Mouse (Mus musculus) v-Abl transformed pro-B cells (cell line): ENCODE data around the gene Hist1h1d.
"Not testable (repeated sequence)": the region's sequence is repeated elsewhere in the genome, so short reads cannot be mapped to it uniquely, and the experiment has no call there.

Experiments
- in situ Hi-C, 2 experiments: fragments of 400-800 bp; cut with MboI; formaldehyde crosslinking; loops; one replicate each; pipeline ENCODE4 v1.15.1; 2025; ENCODE audit not compliant: unreplicated experiment in 2 of 2

The Hist1h1d gene

GRCm38 (mm10) chr13:23529005-23529404, 24.1 kb upstream of the Hist1h1d start:
- in situ Hi-C loops, result loop anchor here in 1 of 2 experiments (5.0 kb wide), 1 partner anchor 63 kb away; no protein-coding TSS in a partner anchor

GRCm38 (mm10) chr13:23529480-23530165, 23.4 kb upstream of the Hist1h1d start:
- in situ Hi-C loops, result loop anchor here (5.0 kb wide), 2 partner anchors 58 to 63 kb away; no protein-coding TSS in a partner anchor

GRCm38 (mm10) chr13:23530181-23530900, 22.7 kb upstream of the Hist1h1d start:
- in situ Hi-C loops, result loop anchor here in 1 of 2 experiments (5.0 kb wide), 1 partner anchor 57 kb away; no protein-coding TSS in a partner anchor

- in situ Hi-C loops, result loop anchor here in 1 of 2 experiments (5.0 kb wide), 1 partner anchor 56 kb away; no protein-coding TSS in a partner anchor
These were observed 21.9 kb upstream of the Hist1h1d start, which contains the start of gene Hist1h4h for GRCm38 (mm10) chr13:23530901-23531875. Gene Hist1h4h (plus strand): TSS chr13:23531050.

GRCm38 (mm10) chr13:23532262-23533075, 20.6 kb upstream of the Hist1h1d start:
- in situ Hi-C loops, result loop anchor here in 1 of 2 experiments (5.0 kb wide), 1 partner anchor 55 kb away; no protein-coding TSS in a partner anchor

- in situ Hi-C loops, result loop anchor here in 1 of 2 experiments (5.0 kb wide), 1 partner anchor 54 kb away; no protein-coding TSS in a partner anchor
These were observed 19.3 kb upstream of the Hist1h1d start, which contains the start of gene Hist1h2af for GRCm38 (mm10) chr13:23533560-23534367. Gene Hist1h2af (plus strand): TSS chr13:23533906.

- in situ Hi-C loops, result loop anchor here in 1 of 2 experiments (5.0 kb wide), 1 partner anchor 53 kb away; no protein-coding TSS in a partner anchor
These were observed 18.5 kb upstream of the Hist1h1d start for GRCm38 (mm10) chr13:23534368-23535131.

- in situ Hi-C loops, result not testable (repeated sequence)
These were observed 17.7 kb upstream of the Hist1h1d start, which contains the start of gene Hist1h3g for GRCm38 (mm10) chr13:23535137-23536075. Gene Hist1h3g (plus strand): TSS chr13:23535422.

GRCm38 (mm10) chr13:23536076-23536822, 16.8 kb upstream of the Hist1h1d start:
- in situ Hi-C loops, result no loop called here

- in situ Hi-C loops, result no loop called here
These were observed 15.9 kb upstream of the Hist1h1d start for GRCm38 (mm10) chr13:23537006-23537710.

- in situ Hi-C loops, result no loop called here
These were observed 14.8 kb upstream of the Hist1h1d start for GRCm38 (mm10) chr13:23538249-23538648.

GRCm38 (mm10) chr13:23539821-23540220, 13.2 kb upstream of the Hist1h1d start:
- in situ Hi-C loops, result not testable (repeated sequence)

GRCm38 (mm10) chr13:23541497-23541896, 11.6 kb upstream of the Hist1h1d start:
- in situ Hi-C loops, result no loop called here

GRCm38 (mm10) chr13:23542225-23542980, 10.7 kb upstream of the Hist1h1d start:
- in situ Hi-C loops, result not testable (repeated sequence)
